Mouse (Mus musculus): ENCODE results near the gene Cox4i1. TPM values are rescaled to one million over a fixed set of nuclear protein-coding genes. Genes with fewer than 3 reads are reported as not detected.

The Cox4i1 gene
- polyA plus RNA-seq, 1 experiment from 2014 or later = 2,414 TPM

- WGBS = 46% methylated on average over 6 of the region's 6 CpGs
- no peak overlapping the region for H3K9ac ChIP-seq (ENCODE audit: low read length)
- H3K36me3 ChIP-seq (ENCODE audit: control insufficient read depth, insufficient read depth) = no peaks in the 10 kb centered on the region
- no peaks in the 10 kb centered on the region for H3K27me3 ChIP-seq (ENCODE audit: control insufficient read depth, insufficient read depth, low read length)
- H3K9me3 ChIP-seq (replicated peaks; ENCODE audit: control insufficient read depth, low read length) = 0 out of 2 replicates have a peak, but pooled peaks cover 4% of the 10 kb centered on the region
- peaks cover 6% of the 10 kb centered on the region for H3K4me1 ChIP-seq (ENCODE audit: control insufficient read depth, insufficient read depth, low read length)
- no peak for ATAC-seq (replicated peaks; ENCODE audit: extremely low read depth, insufficient read depth, low FRiP score)
- H3K27ac ChIP-seq (ENCODE audit: low read length) = no peak overlapping the region
- no peak overlapping the region for H3K4me2 ChIP-seq (ENCODE audit: low read depth, low read length)
- H3K4me3 ChIP-seq (ENCODE audit: low read length) = no peak overlapping the region
Measured at GRCm38 (mm10) chr8:120630848-120631247, 37.2 kb upstream of the Cox4i1 start.

- Histone ChIP-seq H3K4me2 (ENCODE audit: low read depth, low read length) (no peak overlapping the region), H3K9me3 (replicated peaks; ENCODE audit: control insufficient read depth, low read length) (0 out of 2 replicates have a peak, but pooled peaks cover 4% of the 10 kb centered on the region), H3K4me1 (ENCODE audit: control insufficient read depth, insufficient read depth, low read length) (peaks cover 6% of the 10 kb centered on the region), H3K27ac (ENCODE audit: low read length) (no peak overlapping the region), H3K9ac (ENCODE audit: low read length) (no peak overlapping the region), H3K4me3 (ENCODE audit: low read length) (no peak overlapping the region), H3K36me3 (ENCODE audit: control insufficient read depth, insufficient read depth) (no peaks in the 10 kb centered on the region), H3K27me3 (ENCODE audit: control insufficient read depth, insufficient read depth, low read length) (no peaks in the 10 kb centered on the region)
- WGBS = 74% methylated on average over 21 of the region's 21 CpGs
- ATAC-seq (replicated peaks; ENCODE audit: extremely low read depth, insufficient read depth, low FRiP score) = no peak
Measured at GRCm38 (mm10) chr8:120631441-120632375, 36.3 kb upstream of the Cox4i1 start.

GRCm38 (mm10) chr8:120632969-120633664 lies 34.9 kb upstream of the Cox4i1 start:
- WGBS = 43% methylated on average over 17 of the region's 17 CpGs
- H3K9me3 ChIP-seq (replicated peaks; ENCODE audit: control insufficient read depth, low read length) = 0 out of 2 replicates have a peak, but pooled peaks cover 4% of the 10 kb centered on the region
- peak overlapping the region; percentile 96 for H3K4me2 ChIP-seq (ENCODE audit: low read depth, low read length)
- no peak for ATAC-seq (replicated peaks; ENCODE audit: extremely low read depth, insufficient read depth, low FRiP score)
- H3K27me3 ChIP-seq (ENCODE audit: control insufficient read depth, insufficient read depth, low read length) = no peaks in the 10 kb centered on the region
- no peak overlapping the region for H3K27ac ChIP-seq (ENCODE audit: low read length)
- H3K9ac ChIP-seq (ENCODE audit: low read length) = no peak overlapping the region; the same call in 1 of the 2 replicates
- peaks cover 6% of the 10 kb centered on the region for H3K4me1 ChIP-seq (ENCODE audit: control insufficient read depth, insufficient read depth, low read length)
- H3K36me3 ChIP-seq (ENCODE audit: control insufficient read depth, insufficient read depth) = no peaks in the 10 kb centered on the region
- peak overlapping the region; percentile 62; the same call in 1 of the 2 replicates for H3K4me3 ChIP-seq (ENCODE audit: low read length)

- H3K36me3 ChIP-seq (ENCODE audit: control insufficient read depth, insufficient read depth) = no peaks in the 10 kb centered on the region
- peak overlapping the region; percentile 62 for H3K4me3 ChIP-seq (ENCODE audit: low read length)
- no peaks in the 10 kb centered on the region for H3K27me3 ChIP-seq (ENCODE audit: control insufficient read depth, insufficient read depth, low read length)
- H3K4me2 ChIP-seq (ENCODE audit: low read depth, low read length) = peak overlapping the region; percentile 96
- ATAC-seq (replicated peaks; ENCODE audit: extremely low read depth, insufficient read depth, low FRiP score) = peak; percentile 10; the same call in 1 of the 2 replicates
- H3K9me3 ChIP-seq (replicated peaks; ENCODE audit: control insufficient read depth, low read length) = 0 out of 2 replicates have a peak, but pooled peaks cover 4% of the 10 kb centered on the region
- 4% methylated on average over 44 of the region's 44 CpGs for WGBS
- H3K27ac ChIP-seq (ENCODE audit: low read length) = no peak overlapping the region
- peak overlapping the region; percentile 76 for H3K9ac ChIP-seq (ENCODE audit: low read length)
- H3K4me1 ChIP-seq (ENCODE audit: control insufficient read depth, insufficient read depth, low read length) = peaks cover 6% of the 10 kb centered on the region
Measured at GRCm38 (mm10) chr8:120633665-120634271, 34.3 kb upstream of the Cox4i1 start.

GRCm38 (mm10) chr8:120634329-120634839 lies 33.6 kb upstream of the Cox4i1 start:
- Histone ChIP-seq H3K9ac (ENCODE audit: low read length) (peak overlapping the region; percentile 76), H3K4me1 (ENCODE audit: control insufficient read depth, insufficient read depth, low read length) (peaks cover 6% of the 10 kb centered on the region), H3K27me3 (ENCODE audit: control insufficient read depth, insufficient read depth, low read length) (no peaks in the 10 kb centered on the region), H3K4me2 (ENCODE audit: low read depth, low read length) (peak overlapping the region; percentile 96), H3K27ac (ENCODE audit: low read length) (no peak overlapping the region), H3K4me3 (ENCODE audit: low read length) (peak overlapping the region; percentile 62), H3K9me3 (replicated peaks; ENCODE audit: control insufficient read depth, low read length) (0 out of 2 replicates have a peak, but pooled peaks cover 4% of the 10 kb centered on the region), H3K36me3 (ENCODE audit: control insufficient read depth, insufficient read depth) (no peaks in the 10 kb centered on the region)
- ATAC-seq (replicated peaks; ENCODE audit: extremely low read depth, insufficient read depth, low FRiP score) = peak; percentile 67
- WGBS = under 1% methylated on average over 41 of the region's 42 CpGs

- H3K36me3 ChIP-seq (ENCODE audit: control insufficient read depth, insufficient read depth) = no peaks in the 10 kb centered on the region
- no peak overlapping the region for H3K4me3 ChIP-seq (ENCODE audit: low read length)
- no peaks in the 10 kb centered on the region for H3K9me3 ChIP-seq (replicated peaks; ENCODE audit: control insufficient read depth, low read length)
- no peaks in the 10 kb centered on the region for H3K27me3 ChIP-seq (ENCODE audit: control insufficient read depth, insufficient read depth, low read length)
- 0 out of 2 replicates have a peak, but pooled peaks cover 7% of the 10 kb centered on the region for H3K4me1 ChIP-seq (ENCODE audit: control insufficient read depth, insufficient read depth, low read length)
- no peak overlapping the region for H3K4me2 ChIP-seq (ENCODE audit: low read depth, low read length)
- H3K27ac ChIP-seq (ENCODE audit: low read length) = no peak overlapping the region
- H3K9ac ChIP-seq (ENCODE audit: low read length) = no peak overlapping the region
- 27% methylated on average over 8 of the region's 8 CpGs for WGBS
- ATAC-seq (replicated peaks; ENCODE audit: extremely low read depth, insufficient read depth, low FRiP score) = no peak
Measured at GRCm38 (mm10) chr8:120641245-120641644, 26.8 kb upstream of the Cox4i1 start.

GRCm38 (mm10) chr8:120642031-120642662 lies 25.9 kb upstream of the Cox4i1 start:
- no peak for ATAC-seq (replicated peaks; ENCODE audit: extremely low read depth, insufficient read depth, low FRiP score)
- no peak overlapping the region for H3K9ac ChIP-seq (ENCODE audit: low read length)
- 73% methylated on average over 10 of the region's 10 CpGs for WGBS
- H3K27ac ChIP-seq (ENCODE audit: low read length) = no peak overlapping the region
- no peak overlapping the region for H3K4me3 ChIP-seq (ENCODE audit: low read length)
- H3K9me3 ChIP-seq (replicated peaks; ENCODE audit: control insufficient read depth, low read length) = no peaks in the 10 kb centered on the region
- H3K27me3 ChIP-seq (ENCODE audit: control insufficient read depth, insufficient read depth, low read length) = no peaks in the 10 kb centered on the region
- no peak overlapping the region for H3K4me2 ChIP-seq (ENCODE audit: low read depth, low read length)
- H3K36me3 ChIP-seq (ENCODE audit: control insufficient read depth, insufficient read depth) = no peaks in the 10 kb centered on the region
- 0 out of 2 replicates have a peak, but pooled peaks cover 7% of the 10 kb centered on the region for H3K4me1 ChIP-seq (ENCODE audit: control insufficient read depth, insufficient read depth, low read length)

GRCm38 (mm10) chr8:120644663-120645062 lies 23.4 kb upstream of the Cox4i1 start:
- H3K27me3 ChIP-seq (ENCODE audit: control insufficient read depth, insufficient read depth, low read length) = no peaks in the 10 kb centered on the region
- no peaks in the 10 kb centered on the region for H3K9me3 ChIP-seq (replicated peaks; ENCODE audit: control insufficient read depth, low read length)
- peak; percentile 59 for ATAC-seq (replicated peaks; ENCODE audit: extremely low read depth, insufficient read depth, low FRiP score)
- no peak overlapping the region for H3K4me2 ChIP-seq (ENCODE audit: low read depth, low read length)
- no peaks in the 10 kb centered on the region for H3K36me3 ChIP-seq (ENCODE audit: control insufficient read depth, insufficient read depth)
- no peak overlapping the region for H3K4me3 ChIP-seq (ENCODE audit: low read length)
- H3K9ac ChIP-seq (ENCODE audit: low read length) = no peak overlapping the region
- peak overlapping the region; percentile 19 for H3K27ac ChIP-seq (ENCODE audit: low read length)
- 0 out of 2 replicates have a peak, but pooled peaks cover 7% of the 10 kb centered on the region for H3K4me1 ChIP-seq (ENCODE audit: control insufficient read depth, insufficient read depth, low read length)
- WGBS = 47% methylated on average over 7 of the region's 7 CpGs

All from heart, embryonic 16.5 days (tissue).